Mouse (Mus musculus) embryo, embryonic 9.5 days (tissue): ENCODE measurements around the gene Wnt2b.

ENCODE experiments used
- DNase-seq: peaks from one replicate; pipeline ENCODE4 v3.0.0-alpha.2; 2017; ENCODE audit errors: extremely low spot score

The Wnt2b gene

DNA sequence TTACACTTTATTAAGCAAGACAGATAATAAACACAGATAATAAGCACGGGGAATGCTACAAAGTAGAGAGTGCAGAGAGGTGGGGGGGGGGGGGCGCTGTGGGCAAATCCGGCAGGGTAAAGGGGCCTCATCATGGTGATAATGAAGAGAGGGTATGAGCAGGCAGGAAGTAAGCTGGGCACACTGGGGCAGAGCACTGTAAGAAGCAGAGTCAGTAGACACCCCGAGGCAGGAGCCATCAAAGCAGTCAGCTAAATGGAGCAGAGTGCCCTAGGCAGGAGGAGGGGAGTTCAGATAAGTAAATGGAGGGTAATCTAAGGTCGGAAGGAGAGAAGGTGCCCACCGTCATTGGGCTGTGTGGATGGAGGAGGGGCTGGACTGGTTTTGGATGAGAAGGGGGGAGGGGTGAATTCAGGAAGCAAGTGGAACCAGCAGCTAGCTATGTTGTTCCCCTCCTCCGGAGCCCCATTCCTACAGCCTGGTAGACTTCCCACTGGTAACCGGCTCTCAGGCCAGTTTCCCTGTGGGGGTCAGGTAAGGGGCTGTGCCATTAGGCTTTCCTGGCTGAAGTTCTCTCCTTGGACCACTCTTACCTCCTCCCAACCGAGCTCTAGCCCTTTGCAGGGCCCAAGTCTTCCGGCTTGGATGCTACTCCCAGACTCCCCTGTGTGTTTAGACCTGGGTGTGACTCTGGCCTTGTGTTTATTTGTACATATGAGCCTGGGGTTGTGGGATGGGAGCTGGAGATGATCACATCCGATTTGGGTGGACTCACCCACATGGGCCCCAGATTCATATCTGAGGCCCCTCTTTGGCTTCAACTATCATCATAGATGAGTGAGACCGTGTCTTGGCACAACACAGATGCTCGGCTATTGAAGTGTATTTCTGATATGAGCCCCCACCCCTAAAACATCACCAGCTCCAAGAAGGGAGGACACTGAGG is 1.9 kb upstream of the Wnt2b start:
- DNase-seq = no peak

DNA sequence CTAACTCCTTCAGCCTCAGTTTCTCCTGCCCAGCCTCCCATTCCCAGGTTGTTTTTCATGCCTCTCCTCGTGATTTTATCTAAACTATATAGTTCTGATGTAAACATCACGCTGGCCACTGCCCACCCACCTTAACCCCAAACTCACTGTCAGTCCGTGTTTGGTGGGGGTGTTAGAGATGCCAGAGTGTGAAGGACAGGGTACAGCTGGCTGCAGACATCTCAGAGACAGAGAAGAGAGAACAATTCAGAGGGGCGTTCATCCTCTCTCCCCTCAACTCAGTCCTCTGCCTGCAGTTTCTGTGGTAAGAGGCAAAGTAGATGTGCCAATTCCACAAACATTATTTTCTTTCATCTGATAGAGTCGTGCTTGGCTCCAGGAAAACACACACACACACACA is 1.1 kb upstream of the Wnt2b start:
- DNase-seq = no peak

DNA sequence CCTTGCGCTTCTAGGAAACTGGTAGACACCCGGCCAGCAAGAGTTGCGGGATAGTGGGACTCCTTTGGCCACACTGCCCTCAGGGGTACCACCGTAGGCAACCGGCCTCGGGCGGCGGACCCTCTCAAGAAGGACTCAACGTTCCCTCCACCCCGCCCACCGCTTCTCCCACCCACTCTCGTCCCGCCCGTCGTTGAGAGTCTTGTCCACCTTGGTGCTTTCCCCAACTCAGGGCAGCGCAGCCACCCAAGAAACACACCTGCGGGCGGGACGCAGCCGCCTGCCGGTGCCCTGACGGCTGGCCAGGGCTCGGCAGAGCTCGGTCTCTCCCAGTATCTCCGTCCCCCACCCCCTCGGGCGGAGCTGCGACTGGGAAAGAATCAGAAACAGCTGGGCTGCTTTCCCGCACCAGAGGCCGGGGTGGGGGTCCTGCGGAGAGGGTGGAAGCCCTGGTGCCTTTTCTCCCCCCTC is 455 bp upstream of the Wnt2b start:
- DNase-seq = peak; percentile 52

DNA sequence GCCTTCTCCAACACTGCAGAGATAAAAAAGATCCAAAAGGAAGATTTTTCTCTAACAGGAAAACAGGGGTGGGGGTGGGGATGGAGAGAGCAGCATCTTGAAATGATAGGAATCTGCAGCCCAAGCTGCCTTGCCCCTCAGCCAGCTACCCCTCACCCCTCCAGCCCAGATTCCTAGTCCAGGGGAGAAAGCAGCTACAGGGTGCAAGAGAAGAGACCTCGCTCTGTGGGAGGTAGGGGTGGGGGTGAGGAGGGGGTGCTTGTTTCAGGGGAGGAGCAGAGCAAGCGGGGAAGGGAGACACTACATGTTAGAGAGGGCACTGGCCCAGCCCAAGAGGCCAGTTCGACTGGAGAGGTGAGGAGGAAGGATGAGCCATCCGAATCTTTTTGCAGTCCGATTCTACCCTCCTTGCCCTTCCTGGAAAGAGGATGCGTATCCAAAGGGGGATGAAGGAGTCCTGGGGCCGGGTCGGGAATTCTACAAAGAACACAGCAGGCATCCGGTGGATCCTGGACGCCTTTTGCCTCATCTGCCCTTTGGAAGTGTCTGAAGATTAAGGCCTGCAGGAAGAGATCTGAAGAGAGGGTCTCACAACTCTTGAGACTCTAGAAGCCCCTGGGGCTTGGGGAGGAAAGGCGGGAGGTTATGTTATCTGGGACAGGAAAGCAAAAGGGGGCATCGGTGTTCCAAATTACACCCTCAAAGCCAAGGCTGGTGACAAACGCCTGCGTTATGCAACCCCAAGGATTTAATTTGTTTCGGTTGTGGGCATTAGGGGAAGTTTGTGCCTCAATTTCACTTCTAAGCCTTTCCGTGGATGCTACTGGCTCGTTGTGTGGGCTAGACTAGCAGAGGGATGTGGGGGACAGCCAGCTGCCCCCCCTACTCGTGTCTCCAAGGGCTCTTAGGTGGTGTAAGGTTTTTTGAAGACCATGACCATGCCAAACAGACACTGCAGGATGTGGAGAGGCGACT is 1.4 kb downstream of the Wnt2b start:
- DNase-seq = no peak

DNA sequence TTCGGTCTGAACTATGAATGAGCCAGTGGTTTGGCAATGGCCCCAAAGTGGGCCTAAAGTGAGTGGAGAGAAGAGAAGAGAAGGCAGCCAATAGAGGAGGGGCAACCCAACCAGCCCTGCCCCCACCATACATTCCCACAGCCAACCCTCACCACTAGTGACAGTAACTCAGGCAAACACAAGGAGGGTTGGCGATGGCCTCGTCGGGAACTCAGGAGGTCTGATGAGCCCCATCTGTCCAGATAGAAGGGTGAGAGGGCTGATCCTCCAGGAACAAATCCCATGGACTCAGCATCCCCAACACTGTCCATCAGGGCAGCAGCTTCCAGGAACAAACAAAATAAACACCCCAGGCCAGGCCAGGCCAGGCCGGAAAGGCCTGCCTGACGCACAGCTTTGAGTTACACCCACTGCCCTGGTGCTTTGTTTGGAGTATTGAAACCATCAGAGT is 5.6 kb downstream of the Wnt2b start:
- DNase-seq = no peak

DNA sequence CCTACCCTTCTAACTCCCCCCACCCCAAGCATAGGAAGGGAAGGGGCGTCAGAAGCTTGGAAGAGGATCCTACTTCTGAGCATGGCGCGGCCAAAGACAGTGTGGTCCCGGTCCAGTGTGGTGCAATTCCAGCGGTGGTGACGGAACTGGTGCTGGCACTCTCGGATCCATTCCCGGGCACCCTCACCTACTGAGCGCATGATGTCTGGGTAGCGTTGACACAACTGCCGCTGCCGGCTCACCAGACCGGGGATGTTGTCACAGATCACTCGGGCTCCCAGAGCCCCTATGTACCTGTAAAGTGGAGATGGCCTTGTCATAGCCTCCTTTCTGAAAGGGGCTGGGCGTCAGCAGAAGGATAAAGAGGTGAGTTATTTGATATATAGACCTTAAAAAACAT is 7.2 kb downstream of the Wnt2b start:
- no peak for DNase-seq

DNA sequence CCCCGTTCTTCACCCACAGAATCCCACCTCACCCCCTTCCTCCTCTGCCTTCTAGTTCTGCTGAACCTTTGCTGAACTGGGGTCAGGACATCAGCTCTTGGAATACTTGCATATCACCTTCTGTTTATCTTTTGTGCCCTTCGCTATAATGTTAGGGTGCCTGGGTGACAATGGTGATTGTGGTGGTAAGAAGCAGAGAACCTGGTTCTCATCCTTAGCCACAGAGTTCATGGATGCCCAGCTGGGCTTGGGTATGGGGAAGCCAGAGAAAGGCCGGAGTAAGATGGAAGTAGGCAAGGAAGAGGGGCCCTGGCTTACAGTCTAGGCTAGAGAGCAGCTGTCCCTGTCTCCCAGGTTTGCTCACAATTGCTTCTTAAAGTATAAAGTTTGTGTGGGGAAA is 7.6 kb downstream of the Wnt2b start:
- no peak for DNase-seq

DNA sequence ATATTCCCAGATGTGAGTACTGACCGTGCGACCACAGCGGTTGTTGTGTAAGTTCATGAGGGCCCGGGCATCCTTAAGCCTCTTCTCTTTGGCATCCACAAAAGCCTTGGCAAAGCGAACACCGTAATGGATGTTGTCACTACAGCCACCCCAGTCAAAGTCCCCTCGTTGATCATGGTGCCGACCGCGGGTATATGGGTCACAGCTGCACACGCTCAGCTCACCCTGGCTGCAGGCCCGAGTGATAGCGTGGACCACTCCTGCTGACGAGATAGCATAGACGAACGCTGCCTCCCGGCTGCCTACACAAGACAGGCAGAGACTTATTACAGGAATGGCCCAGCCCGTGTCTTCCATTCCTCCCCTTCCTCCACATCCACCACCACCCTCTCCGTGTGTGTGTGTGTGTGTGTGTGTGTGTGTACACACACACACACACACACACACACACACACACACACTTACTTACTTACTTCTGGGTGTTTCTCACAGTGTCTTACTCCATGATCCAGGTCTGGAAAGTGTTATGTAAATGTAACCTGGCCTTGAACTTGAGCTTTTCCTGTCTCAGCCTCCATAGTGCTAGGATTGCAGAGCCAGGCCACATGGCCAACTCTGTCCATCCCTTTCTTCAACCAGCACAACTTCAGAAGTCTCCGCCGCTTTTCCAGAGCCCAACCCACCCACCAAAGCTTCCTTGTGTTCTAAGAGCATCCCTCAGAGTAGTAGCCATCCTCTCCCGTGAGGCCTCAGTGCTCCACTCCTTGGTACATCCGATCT is 8.6 kb downstream of the Wnt2b start:
- no peak for DNase-seq

DNA sequence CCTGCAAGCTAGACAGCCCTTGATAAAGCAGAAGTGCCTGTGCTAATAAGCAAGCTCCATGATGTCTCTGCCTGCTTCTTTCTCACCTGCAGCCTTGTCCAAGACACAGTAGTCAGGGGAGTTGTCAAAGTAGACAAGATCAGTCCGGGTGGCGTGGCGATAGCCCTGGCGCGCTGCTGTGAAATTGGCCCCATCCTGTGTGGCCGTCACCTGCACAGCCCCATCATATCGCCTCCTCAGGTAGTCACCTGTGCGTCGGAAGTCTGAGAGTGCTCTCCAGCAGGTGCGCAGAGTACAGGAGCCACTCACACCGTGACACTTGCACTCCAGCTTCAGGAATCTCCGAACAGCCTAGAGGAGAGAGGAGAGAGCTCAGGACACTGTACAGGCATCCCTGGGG is 10.8 kb downstream of the Wnt2b start:
- DNase-seq = no peak

DNA sequence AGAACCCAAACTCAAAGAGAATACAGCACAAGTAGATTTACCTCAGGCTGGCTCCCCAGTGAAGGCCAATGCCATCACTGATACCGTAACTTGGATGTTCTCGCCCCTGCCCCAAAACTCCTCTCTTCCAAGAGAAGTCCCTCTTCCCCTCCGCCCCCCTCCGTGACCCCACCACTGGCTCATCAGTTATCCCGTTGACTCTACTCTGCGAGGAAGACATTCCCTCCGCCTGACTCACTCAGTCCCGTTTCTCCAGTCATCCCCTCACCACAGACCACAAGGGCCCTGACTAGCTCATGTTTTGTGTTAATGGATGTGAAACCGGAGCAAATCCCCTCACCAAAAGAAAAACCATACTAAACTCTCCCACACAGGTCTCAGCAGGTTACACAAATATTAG is 16.8 kb downstream of the Wnt2b start:
- no peak for DNase-seq

DNA sequence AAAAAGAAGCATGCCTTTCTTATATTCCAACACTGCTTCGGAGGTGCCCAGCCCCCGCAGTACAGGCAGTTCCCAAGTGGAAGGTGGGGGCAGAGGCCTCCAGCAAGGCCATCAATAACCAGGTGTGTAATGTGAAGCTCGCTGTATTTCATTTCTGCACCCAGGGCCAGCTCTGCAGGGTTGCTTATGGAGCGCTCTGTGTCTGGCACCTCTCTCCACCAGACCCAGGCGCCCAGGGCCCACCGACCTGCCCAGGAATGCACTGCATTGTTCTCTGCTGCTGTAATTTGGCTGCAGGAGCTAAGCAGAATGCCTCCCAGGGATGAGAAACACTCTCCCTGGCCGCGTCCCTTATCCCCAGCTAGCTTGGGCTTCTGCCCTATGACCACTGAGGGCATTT is 18.4 kb downstream of the Wnt2b start:
- no peak for DNase-seq

DNA sequence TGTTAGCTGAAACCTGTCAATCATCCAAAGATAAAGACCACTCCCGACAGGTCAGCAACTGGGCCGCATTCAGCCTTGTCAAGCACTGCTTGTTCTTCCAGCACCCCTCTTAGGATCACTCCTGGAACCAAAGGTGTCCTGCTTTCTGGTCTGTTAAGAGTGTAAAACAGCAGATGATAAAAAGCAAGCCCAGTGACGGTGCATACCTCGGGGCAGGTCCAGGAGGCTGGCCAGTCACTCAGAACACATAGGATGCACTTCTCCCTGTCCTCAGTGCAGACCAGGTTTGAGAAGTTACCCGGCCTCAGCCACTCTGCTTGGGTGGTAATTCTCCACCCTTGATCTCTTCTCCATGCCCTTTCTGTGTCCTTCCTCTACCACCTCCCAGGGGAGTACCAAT is 19.0 kb downstream of the Wnt2b start:
- no peak for DNase-seq

DNA sequence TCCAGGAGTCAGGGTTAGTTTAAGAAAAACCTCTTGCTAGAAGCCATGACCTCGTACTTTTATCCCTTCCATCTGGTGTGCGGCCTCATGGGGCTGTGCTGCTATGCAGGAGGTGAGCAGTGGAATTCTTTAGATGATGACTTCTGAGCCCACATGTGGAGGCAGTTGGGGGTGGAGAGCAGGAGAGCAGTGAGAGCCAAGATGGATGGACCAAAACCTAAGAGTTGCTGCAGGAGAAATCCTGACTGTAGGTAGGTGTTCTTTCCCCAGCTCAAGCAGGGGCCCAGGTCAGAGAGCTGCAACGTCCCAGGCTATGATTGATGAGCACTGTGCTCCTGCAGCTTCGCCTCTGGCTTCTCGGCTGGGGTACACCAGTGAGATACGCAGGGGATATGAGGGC is 21.0 kb downstream of the Wnt2b start:
- peak; percentile 35 for DNase-seq

DNA sequence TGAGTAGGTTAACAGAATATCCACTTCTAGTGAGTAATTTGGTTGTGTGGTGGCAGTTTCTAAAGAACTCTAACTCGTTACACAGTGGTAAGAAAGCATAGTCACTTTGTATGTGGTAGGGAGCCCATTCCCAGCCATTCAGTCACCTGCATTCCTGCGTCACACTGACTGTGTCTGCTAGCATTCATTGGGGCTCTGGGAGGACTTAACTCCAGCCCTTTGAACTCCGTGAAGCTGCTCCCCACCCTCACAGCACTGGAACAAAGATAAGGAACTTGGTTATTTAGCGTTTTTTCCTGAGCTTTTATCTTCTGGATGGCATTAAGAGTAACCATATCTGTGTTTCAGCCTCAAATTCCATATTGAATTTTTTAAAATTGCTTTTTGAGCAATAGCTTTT is 23.4 kb downstream of the Wnt2b start:
- DNase-seq = no peak

DNA sequence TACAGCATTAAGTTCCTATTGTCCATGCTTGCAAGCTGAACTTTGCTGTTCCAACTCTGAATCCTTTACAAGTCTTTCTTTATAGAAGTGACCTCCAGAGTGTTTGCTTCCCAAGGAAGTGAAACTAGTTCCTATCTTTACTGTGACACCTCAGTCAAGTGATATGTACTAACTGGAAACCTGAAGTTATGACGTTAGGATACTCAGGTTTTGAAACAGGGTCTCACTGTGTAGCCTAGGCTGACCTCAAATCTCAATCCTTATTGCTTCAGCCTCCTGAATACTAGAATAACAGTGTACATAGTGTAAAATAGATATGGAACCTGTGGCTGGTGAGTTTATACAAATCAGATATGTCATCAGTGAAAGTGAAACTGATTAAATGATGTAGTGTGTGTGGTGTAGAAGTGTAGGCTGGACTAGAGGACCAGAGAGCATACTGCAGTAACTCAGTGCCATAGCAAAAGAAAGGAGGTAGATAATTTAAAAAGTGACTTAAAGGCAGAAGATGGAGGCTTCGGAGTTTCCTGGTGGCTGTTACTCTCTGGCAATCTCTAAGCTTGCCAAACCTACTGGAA is 23.9 kb downstream of the Wnt2b start:
- DNase-seq = no peak

DNA sequence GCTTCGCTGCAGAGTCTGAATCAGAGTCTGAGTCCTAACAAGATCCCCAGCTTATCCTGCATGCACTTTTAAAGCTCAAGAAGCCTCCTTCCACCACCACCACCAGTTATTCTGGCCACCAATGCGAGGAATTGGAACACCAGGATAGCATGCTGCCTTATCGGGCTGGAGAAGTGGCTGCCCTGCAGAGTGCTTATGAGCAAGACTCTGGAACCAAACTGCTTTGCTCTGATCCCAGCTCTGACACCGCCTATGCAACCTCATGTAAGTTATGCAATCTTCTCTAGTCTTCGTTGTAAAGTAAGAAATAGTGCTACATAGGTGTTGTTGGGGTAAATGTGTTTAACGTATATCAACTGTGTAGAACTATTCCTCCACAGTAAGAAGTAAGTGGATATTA is 32.3 kb downstream of the Wnt2b start:
- no peak for DNase-seq

DNA sequence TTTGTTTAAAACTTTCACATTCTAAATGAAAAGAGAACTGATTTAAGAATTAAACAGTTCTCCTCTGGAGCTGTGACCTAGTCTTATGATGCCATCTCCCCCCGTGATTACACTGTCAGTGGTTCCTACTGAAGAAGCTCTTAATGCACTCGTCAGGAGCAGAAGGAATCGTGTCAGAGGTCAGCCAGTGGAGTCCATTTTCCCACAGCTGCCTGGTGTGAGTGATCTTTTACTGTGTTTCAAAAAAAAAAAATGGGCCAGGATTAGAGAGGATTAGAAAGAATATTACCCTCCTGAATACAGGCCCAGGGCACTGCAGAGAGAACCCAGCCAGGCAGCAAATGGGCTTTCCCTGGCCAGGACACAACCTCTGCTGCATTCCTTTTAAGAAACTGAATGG is 46.7 kb downstream of the Wnt2b start:
- no peak for DNase-seq

DNA sequence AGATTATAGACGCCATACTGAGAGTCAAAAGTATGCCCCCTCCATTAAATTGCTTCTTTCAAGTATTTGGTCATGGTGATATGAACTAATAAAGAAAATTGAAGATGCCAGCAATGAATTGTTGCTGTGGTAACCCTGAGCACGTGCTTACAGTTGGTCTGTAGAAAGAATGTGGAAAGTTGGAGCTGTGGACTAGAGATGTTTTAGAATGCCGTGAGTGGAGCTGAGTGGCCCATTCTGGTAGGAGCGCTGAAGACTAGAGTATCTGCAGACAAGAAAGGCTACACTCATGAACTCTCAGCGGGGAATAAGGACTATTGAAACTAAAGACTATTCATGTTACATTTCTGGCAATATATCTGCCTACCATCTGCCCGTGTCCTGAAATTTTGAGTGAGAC is 52.5 kb downstream of the Wnt2b start:
- DNase-seq = no peak

DNA sequence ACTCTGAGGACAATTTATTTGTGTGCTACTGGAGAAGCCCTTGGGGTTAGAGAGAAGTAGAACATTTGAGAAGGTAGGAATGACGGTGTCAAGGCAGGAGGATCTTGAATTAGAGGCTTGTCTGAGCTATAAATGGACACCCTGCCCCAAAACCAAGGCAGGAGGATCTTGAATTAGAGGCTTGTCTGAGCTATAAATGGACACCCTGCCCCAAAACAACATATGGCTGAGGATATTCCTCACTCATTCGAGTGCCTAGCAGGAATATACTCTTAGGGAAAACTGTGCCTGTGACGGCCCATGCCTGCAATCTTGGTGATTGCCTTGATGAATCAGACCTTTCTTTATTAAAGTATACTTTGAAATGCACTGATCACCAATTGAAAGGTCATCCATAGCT is 55.7 kb downstream of the Wnt2b start:
- no peak for DNase-seq

DNA sequence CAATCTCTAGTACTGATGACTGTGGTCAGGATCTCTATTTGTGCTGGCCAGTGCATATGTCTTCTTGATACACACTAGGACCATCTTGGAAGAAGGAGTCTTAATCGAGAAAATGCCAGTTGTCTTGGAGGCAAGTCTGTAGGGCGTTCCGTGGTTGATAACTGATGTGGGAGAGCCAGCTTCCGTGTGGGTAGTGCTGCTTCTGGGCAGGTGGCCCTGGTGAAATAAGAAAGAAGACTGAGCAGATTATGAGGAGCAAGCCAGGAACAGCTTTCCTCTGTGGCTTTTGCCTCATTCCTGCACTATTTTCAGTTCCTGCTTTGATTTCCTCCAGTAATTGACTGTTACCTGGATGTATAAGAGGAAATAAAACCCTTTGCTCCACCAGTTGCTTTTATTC is 56.3 kb downstream of the Wnt2b start:
- DNase-seq = no peak

DNA sequence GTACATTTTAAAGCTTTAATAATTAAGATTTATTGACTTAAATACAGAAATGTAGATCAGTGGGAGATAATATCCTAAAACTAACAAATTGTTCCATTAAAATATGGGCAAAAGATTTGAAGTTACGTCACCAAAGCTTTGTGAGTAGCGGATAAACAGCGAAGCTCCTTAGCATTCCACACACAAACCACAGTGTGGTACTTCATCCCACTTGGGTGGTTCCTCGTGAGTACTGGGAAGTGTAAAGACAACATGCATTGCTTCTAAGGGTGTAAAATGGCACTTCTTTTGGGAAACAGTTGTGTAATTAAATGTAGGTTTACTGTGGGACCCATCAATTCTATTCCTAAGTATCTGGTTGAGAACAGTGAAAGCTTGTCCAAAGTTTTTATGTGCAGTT is 60.6 kb downstream of the Wnt2b start:
- DNase-seq = no peak
